Mouse (Mus musculus) retina, adult 2 months (tissue): Measurements from ENCODE around the gene Mia2.

Source experiments
- DNase-seq: peaks from one replicate; pipeline ENCODE4 v3.0.0-alpha.2; 2012; ENCODE audit warnings: low read depth, low spot score

The Mia2 gene

DNA sequence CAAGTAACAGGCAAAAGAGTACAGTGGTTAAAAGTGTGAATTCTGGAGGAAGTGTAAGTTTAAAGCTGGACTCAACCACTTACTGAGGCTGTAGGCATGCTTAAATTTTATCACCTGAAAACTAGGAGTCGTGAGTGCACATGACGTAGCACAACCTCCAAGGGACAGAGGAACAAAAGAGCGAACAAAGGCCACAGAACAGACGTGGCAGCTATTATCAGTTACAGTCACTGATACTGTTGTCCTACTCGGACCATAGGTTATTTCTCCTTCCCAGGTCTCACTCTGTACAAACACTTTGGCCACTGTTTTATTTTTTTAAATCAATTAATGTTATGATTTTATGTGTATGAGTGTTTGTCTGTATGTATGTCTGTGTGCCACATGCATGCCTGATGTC is 9.2 kb downstream of the Mia2 start:
- no peak for DNase-seq

DNA sequence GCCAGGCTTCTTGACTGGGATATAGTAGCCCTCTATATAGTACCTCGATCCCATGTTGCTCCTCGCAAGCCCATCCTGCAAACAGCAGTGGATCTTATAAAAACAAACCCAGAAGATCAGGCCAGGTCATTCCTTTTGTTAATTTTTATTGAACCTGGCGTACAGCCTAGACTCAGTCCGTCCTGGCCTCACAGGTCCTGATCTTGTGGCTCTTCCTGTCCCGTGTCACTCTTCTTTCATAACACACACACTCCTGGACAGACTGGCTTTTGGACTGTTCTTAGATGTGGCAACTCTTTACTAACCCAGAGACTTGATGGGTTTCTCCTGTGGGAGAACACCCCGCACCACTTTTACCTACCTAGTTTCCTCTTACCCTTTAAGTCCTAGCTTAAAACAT is 10.3 kb downstream of the Mia2 start:
- no peak for DNase-seq

DNA sequence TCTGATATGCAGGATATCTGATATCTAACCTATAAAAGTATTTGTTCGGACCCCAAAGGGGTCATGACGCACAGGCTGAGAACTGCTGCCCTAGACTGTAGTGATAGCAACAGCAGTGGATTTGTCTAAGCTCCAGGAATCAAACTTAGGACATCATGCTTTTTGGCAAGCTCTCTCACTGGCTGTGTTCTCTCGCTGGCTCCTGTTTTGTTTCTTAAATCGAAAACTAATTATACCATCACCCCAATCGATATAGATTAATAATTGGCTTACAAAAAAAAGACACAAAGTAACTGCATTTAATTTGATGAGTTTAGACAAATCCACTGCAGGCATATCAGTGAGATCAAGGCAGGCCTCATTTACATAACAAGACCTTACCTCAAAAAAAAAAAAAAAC is 10.9 kb downstream of the Mia2 start:
- DNase-seq, result no peak

DNA sequence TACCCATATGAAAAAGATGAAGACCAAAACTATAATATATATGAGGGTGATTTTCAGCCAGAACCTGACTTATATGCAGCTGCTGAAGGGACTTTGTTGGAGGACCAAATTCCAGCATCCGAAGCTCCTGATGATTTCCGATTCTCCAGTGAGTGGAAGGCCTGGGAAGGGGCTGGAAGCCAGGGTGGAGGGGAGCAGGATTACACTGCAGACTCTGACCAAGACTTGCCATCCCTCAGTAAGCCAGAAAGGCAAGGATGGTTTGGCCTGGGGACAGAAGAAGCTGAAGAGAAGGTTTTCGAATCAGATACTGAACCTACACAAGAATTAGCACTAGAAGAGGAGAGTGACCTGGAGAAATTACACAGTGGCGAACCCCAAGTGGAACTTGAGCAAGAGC is 12.3 kb downstream of the Mia2 start:
- DNase-seq, result no peak

DNA sequence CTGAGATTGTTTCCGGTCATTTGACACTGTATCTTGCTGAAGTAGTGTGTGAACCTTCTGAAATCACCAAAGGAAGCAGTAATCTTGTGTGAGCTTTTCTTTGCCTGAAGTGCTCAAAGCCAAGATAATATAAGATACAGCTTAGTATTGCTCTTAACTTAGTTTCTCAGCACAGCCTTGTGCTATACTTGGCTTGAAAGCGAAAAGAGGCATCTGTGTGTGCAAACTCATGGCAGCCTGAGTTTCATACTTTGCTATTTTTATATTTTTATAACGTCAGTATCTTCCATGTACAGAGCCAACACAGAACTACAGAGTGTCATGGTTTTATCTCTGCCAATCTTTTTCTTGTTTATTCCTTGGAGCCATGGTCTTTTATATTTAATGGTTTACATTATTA is 21.6 kb downstream of the Mia2 start:
- no peak for DNase-seq

DNA sequence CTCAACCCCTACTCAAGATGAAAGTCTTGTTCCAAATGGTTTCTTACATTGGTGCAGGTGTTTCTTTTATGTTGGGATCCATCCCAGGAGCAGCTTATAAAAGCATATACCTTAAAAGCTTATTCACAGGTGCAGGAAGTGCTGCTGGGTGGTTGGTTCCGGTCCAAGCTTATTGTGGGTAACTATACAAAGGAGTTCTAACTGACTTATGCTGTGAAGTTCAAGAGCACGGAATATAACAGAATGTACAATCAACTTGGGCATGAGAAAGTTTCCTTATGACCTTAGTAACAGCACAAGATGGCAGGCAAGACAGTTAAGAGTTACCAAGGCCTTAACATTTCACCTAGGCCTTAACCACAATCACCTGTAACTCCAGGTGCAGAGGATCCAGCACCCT is 29.8 kb downstream of the Mia2 start:
- no peak for DNase-seq

DNA sequence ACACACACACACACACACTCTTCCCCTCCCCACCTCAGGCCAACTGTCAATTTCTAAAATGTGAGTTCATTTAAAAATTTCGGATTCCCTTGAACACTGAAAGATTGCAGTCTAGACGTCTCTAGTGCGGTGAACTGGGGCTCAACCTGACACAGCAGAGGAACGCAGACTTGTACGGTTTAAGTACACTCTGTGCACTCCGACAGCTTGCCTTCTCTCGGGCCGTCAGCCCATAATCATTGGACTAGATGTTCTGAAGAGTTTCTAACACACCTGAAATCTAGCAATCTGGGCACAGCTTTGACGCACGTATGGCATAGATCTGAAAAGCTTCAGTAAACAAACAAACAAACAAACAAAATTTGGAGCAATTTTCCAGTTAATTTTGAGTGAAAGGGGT is 32.9 kb downstream of the Mia2 start:
- DNase-seq, result no peak

DNA sequence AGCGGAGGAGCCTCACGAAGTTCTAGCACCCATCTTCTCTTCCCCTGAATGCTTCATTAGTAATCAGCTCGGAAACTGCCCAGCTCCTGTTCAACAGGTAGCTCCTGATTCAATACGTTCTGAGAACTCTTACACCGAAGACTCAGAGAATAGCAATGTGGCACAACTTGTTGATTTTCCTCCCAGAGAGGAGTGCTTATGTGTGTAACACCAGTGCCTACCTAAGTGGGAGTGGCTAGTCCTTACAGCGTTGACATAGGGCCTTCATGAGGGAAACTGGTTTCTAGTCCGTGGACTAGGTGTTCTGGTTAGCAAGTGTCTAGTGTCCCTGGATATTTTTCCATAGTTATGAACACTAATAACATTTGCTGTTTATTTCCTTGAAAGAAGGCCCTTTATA is 33.4 kb downstream of the Mia2 start:
- no peak for DNase-seq

DNA sequence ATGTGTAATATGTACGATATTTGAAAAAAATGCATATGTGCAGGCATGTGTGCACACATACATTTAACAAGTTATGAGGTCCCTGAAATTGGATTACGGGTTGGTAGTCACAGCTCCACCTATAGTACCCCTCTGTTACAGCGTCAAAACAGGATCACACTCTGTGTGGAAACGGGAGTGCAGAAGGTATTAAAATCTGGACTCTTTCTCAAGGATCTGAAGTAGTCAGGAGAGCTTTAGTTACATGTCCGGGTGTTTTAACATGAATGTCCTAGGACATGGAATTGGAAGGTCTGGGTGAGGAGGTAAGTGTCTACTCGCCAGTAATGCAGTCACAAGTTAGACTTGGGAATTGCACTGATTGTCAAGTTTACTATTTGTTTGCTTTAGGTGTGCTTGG is 34.0 kb downstream of the Mia2 start:
- DNase-seq, result peak; percentile 44

DNA sequence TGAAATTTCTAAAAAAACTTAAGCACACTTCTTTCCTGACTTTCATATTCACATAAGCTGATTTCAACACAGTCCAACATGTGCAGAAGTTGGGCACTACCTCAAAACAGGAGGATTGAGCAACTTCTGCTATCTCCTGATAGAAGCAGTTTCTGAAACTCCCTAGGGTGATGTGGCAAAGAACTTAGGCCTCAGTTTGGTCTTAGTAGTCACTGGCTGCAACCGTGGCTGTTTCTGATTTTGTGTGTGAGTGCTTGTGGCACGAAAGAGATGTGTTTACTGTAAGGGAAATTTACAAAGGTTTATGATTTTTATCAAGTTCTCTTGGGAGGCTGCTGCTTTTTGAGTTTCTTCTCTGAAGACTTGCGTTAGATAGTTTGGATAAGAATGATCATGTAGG is 34.6 kb downstream of the Mia2 start:
- no peak for DNase-seq

DNA sequence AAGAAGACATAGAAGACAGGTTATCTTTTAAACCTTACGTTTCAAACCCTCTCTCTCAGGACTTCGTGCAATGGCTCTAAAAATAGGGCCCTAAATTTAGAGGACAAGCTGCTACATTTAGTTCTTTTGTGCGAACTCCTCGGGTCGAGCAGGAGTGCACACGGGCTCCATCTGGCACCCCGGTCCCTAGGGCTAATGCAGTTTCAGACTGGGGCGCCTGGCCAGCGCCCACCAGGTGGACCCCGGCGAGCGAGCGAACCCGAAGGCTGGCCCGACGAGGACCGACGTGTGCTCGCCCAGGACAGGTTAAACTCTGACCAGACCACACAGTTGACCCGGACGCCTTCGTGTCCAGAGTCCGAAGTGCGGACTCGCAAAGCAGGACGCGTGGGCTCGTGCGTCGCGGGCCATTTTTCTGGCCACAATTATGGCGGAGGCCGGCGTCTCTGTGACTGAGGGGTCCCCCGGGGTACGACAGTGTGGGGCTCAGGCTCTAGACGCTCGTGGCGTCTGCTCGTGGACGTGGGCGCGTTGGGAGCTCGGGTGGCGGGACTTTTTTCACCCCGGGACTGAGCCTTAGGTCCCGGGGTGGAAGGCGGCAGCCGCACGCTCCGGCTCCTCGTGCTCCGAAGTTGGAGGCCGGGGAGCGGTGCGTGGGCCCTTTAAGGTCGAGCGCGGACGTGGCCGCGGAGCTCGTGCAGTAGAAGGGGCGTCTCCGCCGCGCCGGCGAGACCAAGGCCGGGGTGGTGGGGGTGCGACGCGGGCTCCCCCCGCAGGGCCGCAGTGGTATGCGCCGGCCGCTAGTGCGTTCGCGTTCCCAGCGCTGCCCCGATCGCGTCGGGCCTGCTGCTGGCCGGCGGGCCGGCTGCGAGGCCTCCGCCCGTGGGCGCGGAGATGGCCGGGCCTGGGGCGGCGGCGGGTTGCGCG is 35.3 kb downstream of the Mia2 start:
- DNase-seq, result peak; percentile 87

DNA sequence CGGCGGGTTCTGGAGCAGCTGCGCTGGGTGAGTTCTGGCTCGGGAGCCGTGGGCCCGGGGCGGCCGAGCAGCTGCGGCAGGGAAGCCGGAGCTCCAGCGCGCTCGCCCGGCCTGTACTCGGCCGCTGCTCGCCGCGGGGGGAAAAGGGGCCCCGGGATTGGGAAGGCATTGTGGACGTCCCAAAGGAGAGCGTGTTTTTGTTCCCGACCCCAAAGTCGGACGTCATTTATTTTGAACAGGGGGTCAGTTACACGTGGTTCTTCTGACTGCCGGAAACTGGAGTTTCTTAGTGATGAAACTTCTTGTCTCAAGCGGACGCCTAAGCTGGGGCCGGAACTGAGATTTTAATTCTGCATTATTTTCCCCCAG is 36.0 kb downstream of the Mia2 start:
- no peak for DNase-seq

DNA sequence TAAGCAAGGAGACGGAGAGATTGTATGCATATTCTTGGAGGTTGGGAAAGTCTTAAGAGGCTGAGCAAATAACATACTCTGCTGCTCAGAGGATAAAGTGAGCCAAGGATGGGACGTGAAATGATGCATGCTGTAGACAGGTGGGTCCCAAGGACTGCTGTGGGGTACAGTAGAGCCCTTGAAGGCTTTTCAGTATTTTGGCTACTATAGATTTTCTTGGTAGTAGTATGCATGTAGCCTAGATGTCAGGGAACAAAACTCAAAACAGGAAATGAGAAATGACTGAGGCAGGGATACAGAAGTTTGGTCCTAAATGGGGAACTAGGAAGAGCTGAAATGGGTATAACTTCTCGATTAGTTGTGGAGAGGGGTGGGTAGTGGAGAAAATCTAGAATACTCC is 36.9 kb downstream of the Mia2 start:
- no peak for DNase-seq

DNA sequence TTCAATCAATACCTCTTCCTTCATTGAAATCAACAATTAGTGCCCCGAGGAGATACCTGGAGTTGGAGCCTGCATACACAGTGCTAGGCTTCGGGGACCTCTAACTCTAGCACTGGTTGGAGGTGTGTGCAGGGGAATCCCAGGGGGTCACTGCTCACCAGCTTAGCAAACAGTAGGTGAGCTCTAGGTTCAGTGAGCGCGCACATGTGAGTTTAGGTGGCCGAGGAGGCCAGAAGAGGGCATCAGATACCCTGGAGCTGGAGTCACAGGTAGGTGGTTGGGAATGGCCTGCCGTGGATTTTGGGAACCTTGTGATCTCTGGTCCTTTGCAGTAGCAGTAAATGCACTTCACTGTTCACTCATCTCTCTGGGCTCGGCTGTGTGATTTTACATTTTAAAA is 37.3 kb downstream of the Mia2 start:
- DNase-seq, result no peak

DNA sequence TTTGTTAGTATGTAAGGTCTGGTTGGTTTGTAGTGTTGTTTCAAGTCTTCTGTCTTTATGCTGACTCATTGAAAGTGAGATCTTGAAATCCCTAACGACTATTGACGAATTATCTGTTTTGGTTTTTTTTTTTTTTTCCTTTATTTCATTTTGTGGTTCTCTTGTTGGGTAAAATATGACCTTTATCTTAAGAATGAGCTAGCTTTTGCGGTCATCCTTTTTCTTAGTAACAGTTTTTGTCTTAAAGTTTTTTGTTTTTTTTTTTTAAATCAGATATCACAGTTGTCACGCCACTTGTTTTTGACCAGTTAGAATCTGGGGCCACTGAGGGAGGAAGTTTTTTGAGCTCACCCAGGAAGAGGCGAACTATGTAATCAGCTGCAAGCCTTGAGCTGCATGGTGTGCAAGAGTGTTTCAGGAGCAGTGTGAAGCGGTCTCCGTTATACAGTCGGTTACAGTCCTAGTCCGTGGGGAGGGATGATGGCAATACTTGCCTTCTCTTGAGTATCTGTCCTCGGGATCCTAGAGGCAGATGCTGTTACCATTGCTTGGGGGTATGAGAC is 37.9 kb downstream of the Mia2 start:
- no peak for DNase-seq

DNA sequence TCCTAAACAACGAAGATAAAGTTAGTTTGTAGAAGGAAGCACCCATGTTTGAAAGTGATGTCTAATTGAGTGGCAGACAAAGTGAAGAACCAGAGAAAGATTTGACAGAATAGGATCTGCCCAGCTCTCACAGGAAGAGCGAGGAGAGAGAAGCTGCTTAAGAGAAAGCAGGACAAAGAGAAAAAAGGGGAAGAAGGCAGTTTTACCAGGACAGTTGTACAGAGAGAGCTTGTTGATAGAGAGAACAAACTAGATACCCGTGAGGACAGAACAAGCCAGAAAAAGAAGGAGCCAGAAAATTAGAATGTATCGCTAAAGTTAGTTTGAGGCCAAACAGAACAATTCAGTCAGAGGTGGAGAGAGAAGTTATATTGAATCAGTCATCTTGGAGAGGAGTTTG is 39.5 kb downstream of the Mia2 start:
- no peak for DNase-seq

DNA sequence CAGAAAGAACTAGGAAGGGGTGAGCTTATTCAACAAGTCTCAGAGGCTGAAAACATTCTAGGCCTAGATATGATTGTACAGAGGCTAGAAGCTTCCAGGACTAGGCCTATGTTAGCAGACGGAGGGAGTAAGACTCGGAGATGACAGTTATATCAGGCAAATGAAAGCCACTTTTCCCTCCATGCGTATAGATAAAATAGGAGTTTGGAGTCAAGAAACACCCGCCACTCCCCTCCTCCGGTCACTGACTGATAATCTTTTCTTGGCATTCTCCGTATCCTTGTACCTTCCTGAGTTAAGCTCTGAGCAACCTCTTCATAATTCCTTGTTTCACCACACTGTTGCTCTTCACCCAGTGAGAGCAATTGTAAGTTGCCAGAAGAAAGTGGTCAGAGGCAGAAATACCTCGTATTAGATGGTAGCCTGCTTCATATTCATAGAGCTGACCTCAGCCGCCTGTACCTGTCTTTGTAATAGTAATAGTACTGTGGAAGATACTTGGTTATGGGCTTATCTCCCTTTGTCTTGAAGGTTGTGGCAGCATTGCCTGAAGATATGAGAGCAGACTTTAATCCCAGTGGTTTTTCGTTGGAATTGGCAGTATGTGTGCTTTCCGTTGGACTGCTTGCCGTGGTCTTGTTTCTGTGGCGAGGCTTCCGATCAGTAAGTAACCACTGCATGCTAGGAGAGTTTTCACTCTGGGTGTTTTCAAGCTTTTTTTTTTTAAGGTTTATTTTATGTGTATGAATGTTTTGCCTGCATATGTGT is 40.1 kb downstream of the Mia2 start:
- DNase-seq, result no peak

DNA sequence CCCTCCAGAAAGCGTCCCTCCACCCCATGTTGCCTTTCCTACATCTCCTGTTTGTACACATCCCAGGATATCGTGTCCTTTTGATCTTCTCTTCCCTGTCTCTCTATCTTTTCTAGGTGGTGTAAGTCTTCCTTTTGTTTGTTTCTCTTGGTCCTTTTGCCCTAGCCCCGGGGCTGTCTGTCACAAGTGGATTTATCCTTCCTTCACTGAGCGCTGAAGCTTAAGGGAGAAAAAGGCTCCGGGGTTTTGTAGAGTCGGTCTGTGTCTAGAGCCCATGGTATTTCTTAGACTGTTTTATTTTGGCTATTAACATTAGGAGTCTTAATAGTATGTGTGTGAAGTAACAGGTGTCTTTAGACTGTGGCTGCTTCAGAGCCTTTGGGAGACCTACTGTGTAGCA is 41.4 kb downstream of the Mia2 start:
- DNase-seq, result no peak

DNA sequence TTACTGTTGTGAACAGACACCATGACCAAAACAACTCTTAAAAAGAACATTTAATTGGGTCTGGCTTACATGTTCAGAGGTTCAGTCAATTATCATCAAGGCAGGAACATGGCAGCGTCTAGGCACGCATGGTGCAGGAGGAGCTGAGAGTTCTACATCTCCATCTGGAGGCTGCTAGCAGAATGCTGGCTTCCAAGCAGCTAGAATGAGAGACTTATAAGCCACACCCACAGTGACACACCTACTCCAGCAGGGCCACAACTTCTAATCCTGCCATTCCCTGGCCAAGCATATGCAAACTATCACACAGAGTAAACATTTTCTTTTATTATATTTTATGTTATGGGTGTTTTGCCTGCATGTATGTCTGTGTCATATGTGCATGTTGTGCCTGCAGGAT is 43.8 kb downstream of the Mia2 start:
- no peak for DNase-seq

DNA sequence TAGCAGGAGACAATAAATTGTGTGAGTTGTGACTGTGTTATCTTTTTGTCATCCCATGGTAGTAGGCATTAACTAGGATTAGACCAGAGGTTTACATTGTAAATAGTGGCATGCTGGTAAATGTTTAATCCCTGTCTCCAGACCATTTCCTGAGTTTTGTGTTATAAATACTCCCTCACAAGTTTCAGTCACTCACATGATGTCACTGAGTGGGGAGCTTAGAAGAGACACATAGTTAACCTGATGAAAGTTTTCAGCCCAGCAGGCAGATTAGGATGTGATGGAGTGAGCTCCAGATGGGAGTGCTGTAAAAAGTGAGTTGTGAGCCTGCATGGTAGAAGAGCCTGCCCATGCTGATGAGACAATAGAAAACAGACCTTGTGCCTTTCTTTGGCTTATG is 49.5 kb downstream of the Mia2 start:
- no peak for DNase-seq

DNA sequence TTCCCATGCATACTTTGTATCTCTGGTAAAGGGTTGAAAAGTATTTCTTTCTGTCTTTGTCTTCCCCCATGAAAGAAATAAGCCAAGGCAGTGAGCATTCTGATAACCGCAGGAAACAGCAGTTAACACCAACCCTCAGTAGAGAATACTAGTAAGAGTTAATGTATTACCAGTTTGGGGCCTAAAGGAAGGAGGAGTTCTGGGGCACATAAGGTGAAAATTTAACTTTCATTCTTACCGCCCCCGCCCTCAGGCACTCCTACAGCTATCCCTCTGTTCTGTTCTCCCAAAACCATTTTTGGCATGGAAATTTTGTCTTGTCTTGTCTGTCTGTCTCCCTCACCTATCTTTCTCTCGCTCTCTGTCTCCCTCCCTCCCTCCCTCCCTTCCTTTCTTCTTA is 54.1 kb downstream of the Mia2 start:
- DNase-seq, result no peak

DNA sequence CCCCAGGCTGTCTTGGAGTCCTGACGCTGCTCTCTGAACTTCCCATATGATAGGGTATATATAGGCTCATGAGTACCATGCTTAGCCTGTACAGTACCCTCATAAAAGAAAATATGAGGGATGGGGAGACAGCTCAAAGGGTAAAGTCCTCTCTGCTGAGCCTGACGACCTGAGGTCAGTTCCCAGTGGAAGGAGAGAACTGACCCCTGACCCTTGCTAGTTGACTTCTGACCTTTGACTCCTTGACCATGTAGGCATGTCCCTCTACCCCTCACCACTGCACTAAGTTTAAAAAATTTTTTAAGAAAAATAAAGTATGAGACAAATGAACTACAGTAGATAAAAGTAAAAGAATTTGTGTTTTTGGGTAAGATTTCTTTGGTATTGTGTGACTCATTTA is 65.5 kb downstream of the Mia2 start:
- DNase-seq, result no peak

DNA sequence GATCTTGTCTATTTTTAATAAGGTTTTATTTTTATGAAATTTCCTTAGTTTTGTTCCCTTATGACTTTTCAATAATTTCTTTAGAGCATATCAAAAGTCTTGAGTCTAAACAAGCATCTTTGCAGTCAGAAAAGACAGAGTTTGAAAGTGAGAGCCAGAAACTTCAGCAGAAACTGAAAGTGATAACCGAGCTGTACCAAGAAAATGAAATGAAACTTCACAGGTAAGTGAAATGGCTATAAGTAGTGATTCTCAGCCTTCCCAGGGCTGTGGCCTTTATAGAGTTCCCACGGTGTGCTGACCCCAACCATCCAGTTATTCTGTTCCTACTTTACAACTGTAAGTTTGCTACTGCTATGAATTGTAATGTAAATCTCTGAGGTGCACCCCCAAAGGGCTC is 67.2 kb downstream of the Mia2 start:
- no peak for DNase-seq
